Mouse (Mus musculus): Measurements from ENCODE around the gene Leo1. TPM values are rescaled to one million over a fixed set of nuclear protein-coding genes. Genes with fewer than 3 reads are reported as not detected.
A peak's percentile ranks its signal among the peaks of the same experiment; 100 is the strongest.
"Not testable (repeated sequence)": the region's sequence is repeated elsewhere in the genome, so short reads cannot be mapped to it uniquely, and the experiment has no call there.

The Leo1 gene
- total RNA-seq, 1 experiment from 2014 or later = 32.0 TPM

DNA sequence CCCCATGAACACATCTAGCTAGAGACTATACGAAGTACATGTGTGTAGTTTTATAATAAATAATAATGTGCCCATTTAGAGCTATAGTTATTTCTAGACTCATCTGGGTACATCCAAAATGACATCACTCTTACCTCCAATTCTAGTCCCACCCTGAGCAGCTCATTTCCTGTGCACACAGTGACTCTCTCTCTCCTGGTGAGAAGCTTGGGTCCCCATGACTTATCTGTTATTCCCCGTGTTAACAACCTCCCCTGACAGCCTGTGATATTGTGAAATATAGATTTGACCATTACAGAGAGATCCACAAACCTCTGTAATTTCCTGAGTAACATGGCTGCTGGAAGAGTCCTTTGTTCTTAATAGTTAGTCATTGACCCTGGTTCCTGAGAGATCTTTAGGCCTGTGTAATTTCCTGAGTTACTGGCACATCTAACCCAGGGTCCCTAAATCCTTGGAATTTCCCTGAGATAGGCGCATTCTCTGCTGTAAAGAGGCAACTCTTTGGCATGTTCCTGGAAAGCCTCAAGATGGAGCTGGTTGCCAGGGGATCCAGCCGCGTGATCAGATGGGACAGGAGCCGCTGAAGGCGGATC lies 15.4 kb upstream of the Leo1 start:
- DNase-seq = no peak

DNA sequence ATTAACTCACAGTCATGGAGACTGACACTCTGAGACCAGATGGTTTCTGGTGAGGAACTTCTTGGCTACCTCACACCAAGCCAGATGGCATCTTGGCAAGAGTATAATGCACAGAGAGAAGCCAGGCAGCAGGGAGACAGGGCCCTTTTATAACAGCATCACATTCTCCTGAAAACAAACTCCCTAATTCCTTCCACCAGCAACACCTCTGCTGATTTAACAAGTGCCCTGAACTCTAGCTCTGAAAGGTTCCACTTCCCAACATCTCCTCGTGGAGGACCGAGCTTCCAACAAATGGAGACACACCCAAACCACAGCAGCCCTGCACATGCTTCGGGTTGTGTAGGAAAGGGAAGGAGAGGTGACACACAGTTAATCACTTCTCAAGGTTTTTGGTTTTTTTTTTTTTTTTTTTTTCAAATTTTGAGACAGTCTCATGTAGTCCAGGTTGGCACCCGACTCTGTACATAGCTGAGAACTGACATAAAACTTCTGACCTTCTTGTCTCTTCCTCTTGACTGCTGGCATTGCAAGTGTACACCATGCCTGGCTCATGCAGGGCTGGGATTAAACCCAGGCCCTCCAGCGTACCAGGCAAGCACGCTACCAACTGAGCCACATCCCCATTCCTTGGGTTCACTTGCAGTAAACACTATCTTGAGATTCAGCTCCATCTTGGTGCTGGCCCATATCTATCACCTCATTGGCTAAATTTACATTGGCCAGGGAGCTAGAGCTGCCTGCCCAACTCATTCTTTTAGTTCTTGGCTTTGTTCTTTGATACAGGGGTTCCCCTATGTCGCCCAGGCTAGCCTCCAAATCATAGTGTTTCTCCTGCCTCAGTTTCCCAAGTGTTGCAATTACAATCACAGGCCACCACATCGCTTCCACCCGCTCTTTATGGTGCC lies 13.7 kb upstream of the Leo1 start:
- no peak for DNase-seq

- DNase-seq = no peak
Observed at GRCm38 (mm10) chr9:75428274-75428600, 13.1 kb upstream of the Leo1 start.

DNA sequence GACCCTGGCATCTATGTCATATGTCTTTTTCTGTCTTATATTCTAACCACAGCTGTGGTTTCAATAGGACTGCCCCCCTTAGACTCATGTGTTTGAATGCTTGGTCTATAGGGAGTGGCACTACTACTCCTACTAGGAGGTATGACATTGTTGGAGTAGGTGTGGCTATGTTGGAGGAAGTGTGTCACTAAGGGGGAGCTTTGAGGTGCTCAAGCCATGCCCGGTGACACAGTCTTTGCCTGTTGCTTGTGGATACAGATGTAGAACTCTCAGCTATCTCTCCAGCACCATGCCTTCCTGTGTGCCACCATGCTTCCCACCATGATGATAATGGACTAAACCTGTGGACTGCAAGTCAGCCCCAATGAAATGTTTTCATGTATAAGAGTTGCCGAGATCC lies 12.3 kb upstream of the Leo1 start:
- DNase-seq = no peak

DNA sequence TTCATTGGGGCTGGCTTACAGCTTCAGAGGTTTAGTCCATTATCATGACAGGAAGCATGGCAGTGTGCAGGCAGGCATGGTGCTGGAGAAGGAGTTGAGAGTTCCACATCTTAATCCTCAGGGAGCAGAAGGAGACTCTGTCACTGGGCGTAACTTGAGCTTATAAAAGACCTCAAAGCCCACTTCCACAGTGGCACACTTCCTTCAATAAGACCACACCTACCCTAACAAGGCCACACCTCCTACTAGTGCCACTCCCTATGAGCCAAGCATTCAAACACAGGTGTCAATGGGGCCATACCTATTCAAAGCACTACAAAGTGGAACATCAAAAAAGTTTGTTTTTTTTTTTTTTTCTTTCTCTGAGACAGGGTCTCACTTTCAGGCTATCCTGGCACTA lies 11.7 kb upstream of the Leo1 start:
- no peak for DNase-seq

DNA sequence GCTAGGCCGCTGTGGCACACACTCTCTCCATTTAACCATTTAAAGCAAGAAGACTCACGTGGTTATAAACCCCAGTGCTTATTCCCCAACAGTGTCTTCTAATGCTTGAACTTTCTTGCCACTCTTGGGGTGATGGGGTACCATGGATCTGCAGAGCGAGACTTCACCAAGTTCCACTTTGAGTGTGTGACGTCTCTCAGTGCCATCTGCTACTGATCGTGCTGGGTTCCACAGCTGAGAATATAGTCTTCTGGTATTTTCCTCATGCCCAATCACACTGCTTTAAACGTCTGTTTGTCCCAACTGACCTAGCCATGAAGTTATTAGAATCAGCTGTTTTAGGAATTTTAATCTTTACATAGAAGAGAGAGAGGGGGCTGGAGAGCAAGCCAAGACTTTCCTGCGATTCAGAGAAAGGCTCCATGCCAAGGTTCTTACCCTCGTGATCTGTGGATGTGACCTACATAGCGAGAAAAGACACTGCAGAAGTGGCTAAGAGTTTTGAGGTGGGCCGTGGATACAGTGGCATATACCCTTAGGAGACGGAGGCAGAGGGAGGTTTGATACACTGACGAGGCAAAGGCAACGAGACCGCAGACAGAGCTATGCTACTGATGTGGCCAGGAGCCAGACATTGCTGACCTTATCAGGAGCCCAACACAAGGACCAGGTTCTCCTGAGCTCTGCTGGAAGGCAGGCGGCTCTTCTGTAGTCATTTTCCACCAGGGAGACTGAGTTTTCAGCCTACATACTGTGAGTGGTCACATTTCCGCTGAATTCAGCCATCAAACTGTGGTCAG lies 10.3 kb upstream of the Leo1 start:
- peak; percentile 57 for DNase-seq

- no peak for DNase-seq
Observed at GRCm38 (mm10) chr9:75432694-75433093, 8.6 kb upstream of the Leo1 start.

DNA sequence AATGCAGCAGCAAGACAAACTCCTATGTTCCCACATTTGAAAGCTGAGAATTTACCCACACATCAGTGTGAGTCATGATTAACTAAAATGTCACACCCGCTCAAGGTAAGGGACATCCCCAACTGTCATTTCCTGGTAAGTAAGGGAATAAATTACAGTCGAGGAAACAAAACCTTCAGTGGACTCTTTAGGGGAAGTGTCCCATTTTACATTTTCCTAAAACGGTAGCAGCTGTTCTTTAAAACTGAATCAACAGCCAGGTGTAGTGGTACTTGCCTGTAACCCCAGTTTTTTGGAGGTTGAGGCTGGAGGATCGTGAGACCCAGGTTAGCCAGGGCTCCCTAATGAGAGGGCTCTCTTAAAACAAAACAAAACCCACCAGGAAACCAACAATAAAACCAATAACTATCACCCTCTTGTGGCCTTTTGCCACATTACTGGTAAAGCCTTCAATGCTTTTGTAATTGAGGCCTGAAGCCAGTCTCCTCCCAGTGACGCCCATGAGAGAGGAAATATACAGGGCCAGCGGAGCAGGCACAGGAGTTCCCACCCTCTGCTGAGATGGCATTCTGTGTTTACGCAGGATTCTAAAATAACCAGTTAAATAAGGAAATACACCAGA lies 7.0 kb upstream of the Leo1 start:
- peak; percentile 73 for DNase-seq

DNA sequence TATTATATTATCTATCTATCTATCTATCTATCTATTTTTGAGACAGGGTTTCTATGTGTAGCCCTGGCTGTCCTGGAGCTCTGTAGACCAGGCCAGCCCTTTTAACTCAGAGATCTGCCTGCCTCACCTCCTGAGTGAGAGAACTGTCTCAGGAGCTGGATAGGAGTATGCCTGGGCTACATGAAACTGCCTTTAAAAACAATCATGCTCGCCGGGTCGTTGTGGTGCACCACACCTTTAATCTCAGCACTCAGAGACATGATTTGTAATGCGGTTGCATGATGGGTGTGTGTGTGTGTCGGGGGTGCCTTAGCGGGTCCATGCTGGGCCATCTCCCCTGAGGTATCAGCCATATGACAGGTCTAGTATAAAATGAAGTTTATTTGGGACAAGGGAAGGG lies 6.5 kb upstream of the Leo1 start:
- DNase-seq = no peak

DNA sequence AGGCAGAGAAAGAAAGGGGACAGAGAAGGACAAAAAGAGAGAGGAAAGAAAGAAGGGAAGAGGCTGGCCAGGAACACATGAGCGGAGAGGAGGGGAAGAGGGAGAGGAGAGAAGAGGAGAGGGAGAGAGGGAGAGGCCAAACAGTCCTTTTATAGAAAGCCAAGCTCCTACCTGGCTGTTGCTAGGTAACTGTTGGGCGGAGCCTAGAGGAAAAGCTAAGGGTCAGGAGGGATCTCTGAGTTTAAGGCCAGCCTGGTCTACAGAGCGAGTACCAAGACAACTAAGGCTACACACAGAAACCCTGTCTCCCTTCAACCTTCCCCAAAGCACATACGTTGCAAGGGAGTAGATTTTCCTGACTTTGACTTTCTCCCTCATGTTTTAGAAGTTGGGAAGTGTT lies 6.0 kb upstream of the Leo1 start:
- no peak for DNase-seq

GRCm38 (mm10) chr9:75435918-75436317 lies 5.4 kb upstream of the Leo1 start:
- peak; percentile 91 for DNase-seq

DNA sequence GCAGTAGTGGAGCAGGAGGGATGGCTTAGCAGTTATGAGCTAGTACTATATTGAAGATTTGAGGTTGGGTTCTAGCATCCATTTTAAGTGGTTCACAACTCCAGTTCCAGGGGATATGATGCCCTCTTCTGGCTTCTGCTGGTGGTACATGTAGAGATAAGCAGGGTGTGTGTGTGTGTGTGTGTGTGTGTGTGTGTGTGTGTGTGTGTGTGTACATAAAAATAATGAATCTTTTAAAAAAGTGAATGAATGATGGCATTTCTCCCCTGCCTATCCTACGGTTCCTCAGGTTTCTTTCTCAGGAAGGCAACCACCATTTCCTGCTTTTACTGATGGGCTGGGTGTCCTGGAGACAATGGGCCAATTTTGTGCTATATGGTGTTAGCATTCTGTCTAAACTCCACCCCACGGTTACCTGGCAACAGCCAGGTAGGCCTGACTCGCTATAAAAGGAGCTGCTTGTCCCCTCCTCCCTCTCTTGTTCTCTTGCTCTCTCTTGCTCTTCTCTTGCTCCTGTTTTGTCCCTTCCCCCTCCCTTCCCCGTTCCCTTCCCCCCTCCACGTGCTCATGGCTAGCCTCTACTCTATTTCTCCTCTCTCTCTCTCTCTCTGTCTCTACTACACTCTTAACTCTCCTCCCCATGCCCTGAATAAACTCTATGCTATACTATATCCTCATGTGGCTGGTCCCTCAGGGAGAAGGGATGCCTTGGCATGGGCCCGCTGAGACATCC lies 3.5 kb upstream of the Leo1 start:
- DNase-seq = peak; percentile 64

DNA sequence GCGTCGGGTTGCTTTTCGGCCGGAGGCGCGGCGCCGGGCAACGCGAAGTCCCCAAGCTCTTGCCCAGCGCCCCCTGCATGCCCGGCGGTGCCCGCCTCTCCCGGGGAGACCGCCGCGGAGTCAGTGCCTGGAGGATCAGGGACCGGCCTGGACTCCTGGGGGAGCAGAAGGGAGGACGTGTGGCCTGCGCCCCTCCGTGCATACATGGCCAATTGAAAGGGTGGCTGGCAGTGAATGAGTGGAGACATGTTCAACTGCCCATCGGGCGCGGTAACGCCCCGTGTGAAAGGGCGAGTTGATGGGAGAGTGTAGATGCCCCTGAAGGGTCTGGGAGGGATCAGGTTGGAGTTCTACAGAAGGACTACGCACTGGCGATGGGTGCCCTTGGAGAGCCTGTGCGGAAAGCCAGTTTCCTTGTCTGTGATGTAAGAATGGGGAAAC lies 387 bp downstream of the Leo1 start:
- DNase-seq = peak; percentile 85

- no peak for DNase-seq
Observed at GRCm38 (mm10) chr9:75444981-75445380, 3.7 kb downstream of the Leo1 start.

GRCm38 (mm10) chr9:75446574-75446973 lies 5.2 kb downstream of the Leo1 start:
- DNase-seq = not testable (repeated sequence)

DNA sequence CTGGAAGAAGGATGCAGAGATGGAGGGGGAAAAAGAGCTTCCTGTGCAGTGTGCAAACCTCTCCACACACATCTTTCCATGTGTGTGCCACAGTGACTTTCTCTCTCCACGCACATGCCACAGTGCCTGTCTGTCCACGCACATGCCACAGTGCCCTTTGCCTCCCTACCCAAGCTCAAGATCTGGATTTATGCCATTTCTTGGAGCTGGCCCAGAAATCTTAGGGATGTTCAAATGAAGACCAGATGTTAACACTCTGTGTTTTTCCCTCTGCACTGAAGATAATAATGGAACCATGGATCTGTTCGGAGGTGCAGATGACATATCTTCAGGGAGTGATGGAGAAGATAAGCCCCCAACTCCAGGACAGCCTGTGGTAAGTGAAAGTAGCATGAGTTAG lies 6.7 kb downstream of the Leo1 start:
- no peak for DNase-seq

GRCm38 (mm10) chr9:75453994-75454393 lies 12.7 kb downstream of the Leo1 start:
- no peak for DNase-seq

GRCm38 (mm10) chr9:75455684-75456083 lies 14.4 kb downstream of the Leo1 start:
- no peak for DNase-seq

DNA sequence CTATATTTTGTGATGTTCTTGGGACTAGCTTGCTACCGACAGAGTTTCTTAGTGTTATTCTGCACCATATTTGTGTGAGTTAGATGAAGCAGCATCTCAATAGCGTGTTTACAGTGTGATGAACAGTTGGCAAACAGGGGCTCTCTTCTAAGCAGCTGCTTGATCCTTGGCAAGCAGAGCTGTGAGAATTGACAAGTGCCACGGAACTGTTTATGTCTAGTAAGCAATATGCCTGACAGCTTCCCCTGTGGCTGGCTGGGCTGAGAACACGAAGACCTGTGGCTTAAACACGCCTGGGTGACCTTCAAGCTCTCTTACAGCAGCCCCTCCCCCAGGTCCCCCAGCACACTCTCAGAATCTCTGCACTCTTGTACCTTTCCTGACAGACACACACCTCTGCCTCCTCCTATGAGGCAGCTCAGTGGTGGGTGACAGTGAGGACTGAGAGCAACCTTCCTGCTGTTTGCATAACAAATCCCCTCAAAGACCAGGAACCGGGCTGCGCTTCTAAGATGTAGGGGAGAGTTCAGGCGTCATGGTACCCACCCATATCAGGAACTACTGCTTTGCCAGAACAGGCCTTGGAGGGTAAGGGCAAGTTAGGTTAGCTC lies 21.8 kb downstream of the Leo1 start:
- no peak for DNase-seq

DNA sequence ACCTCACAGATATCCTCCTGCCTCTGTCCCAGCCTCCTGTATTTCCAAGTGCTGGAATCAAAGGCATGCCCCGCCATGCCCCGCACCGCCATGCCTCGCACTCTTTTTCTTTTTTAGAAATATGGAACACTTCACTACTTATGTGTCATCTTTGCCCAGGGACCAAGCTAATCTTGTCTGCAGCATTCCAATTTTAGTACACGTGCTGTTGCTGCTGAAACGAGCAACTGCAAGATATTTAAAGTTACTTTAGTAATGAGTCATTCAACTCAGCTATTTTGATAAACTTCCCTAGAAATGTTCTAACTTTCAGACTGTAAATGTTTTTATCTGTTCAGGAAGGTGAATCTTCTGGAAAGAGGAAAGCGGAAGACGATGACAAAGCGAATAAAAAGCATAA lies 24.5 kb downstream of the Leo1 start:
- DNase-seq = no peak

- DNase-seq = no peak
Observed at GRCm38 (mm10) chr9:75466641-75467040, 25.3 kb downstream of the Leo1 start.

GRCm38 (mm10) chr9:75467581-75467980 lies 26.3 kb downstream of the Leo1 start:
- no peak for DNase-seq

All from adrenal gland, postnatal 14 days (tissue).